Mouse (Mus musculus): ENCODE measurements around the gene Adamts13.
A peak's percentile ranks its signal among the peaks of the same experiment; 100 is the strongest.

Adamts13 gene

GRCm38 (mm10) chr2:26973960-26974359 lies 744 bp downstream of the Adamts13 start:
- DNase-seq: no peak

- DNase-seq: peak; percentile 54
These were observed 7.1 kb downstream of the Adamts13 start for GRCm38 (mm10) chr2:26980361-26980760.

GRCm38 (mm10) chr2:26984179-26984578 lies 11.0 kb downstream of the Adamts13 start:
- no peak for DNase-seq

- no peak for DNase-seq
These were observed 11.4 kb downstream of the Adamts13 start for GRCm38 (mm10) chr2:26984640-26985039.

- DNase-seq: no peak
These were observed 20.7 kb downstream of the Adamts13 start for GRCm38 (mm10) chr2:26993936-26994335.

GRCm38 (mm10) chr2:26997498-26997897 lies 24.3 kb downstream of the Adamts13 start:
- peak; percentile 47 for DNase-seq

GRCm38 (mm10) chr2:26997993-26998392 lies 24.8 kb downstream of the Adamts13 start:
- DNase-seq: no peak

- no peak for DNase-seq
These were observed 33.0 kb downstream of the Adamts13 start for GRCm38 (mm10) chr2:27006255-27006654.

- no peak for DNase-seq
These were observed 34.5 kb downstream of the Adamts13 start for GRCm38 (mm10) chr2:27007701-27008100.

GRCm38 (mm10) chr2:27009714-27010244 lies 36.6 kb downstream of the Adamts13 start, which contains the start of gene Cacfd1:
Gene Cacfd1, plus strand, starts transcription at chr2:27009926.
- peak; percentile 93 for DNase-seq

GRCm38 (mm10) chr2:27017802-27018201 lies 44.6 kb downstream of the Adamts13 start:
- DNase-seq: peak; percentile 88

- no peak for DNase-seq
These were observed 46.3 kb downstream of the Adamts13 start for GRCm38 (mm10) chr2:27019530-27019929.

GRCm38 (mm10) chr2:27021103-27021502 lies 47.9 kb downstream of the Adamts13 start:
- DNase-seq: no peak

GRCm38 (mm10) chr2:27022612-27023011 lies 49.4 kb downstream of the Adamts13 start:
- DNase-seq: no peak

- no peak for DNase-seq
These were observed 50.9 kb downstream of the Adamts13 start for GRCm38 (mm10) chr2:27024136-27024535.

- DNase-seq: no peak
These were observed 52.3 kb downstream of the Adamts13 start for GRCm38 (mm10) chr2:27025545-27025944.

- DNase-seq: no peak
These were observed 53.1 kb downstream of the Adamts13 start for GRCm38 (mm10) chr2:27026332-27026731.

- DNase-seq: no peak
These were observed 53.8 kb downstream of the Adamts13 start for GRCm38 (mm10) chr2:27026857-27027617.

- peak; percentile 89 for DNase-seq
These were observed 54.6 kb downstream of the Adamts13 start, which contains the start of gene Slc2a6 for GRCm38 (mm10) chr2:27027618-27028436. Gene Slc2a6, minus strand, starts transcription at chr2:27027998.

- DNase-seq: no peak
These were observed 55.3 kb downstream of the Adamts13 start for GRCm38 (mm10) chr2:27028437-27029015.

- no peak for DNase-seq
These were observed 59.1 kb downstream of the Adamts13 start for GRCm38 (mm10) chr2:27032361-27032760.

- DNase-seq: peak; percentile 4
These were observed 62.8 kb downstream of the Adamts13 start for GRCm38 (mm10) chr2:27036003-27036402.

- peak; percentile 8 for DNase-seq
These were observed 63.8 kb downstream of the Adamts13 start for GRCm38 (mm10) chr2:27037008-27037407.

Measured in thymus, postnatal 4 days (tissue).